Mouse (Mus musculus): ENCODE results near the gene Ovol1. TPM values are rescaled to one million over a fixed set of nuclear protein-coding genes. Genes with fewer than 3 reads are reported as not detected.

Ovol1 gene
- polyA plus RNA-seq, 1 experiment from 2014 or later = 0.06 TPM

GRCm38 (mm10) chr19:5589159-5589558, 28.7 kb upstream of the Ovol1 start:
- no peaks in the 10 kb centered on the region for H3K9me3 ChIP-seq (ENCODE audit: low read length)
- 64% methylated on average over 9 of the region's 9 CpGs for WGBS (ENCODE audit: insufficient replicate concordance)
- no peaks in the 10 kb centered on the region for H3K27me3 ChIP-seq (ENCODE audit: insufficient read depth, low read length)
- no peak for TF ChIP-seq EP300 (IDR thresholded peaks at IDR 0.05; ENCODE audit: low read depth)
- peak; percentile 23; the same call in 1 of the 2 replicates for TF ChIP-seq CTCF (IDR thresholded peaks at IDR 0.05; ENCODE audit: low read depth)
- H3K9ac ChIP-seq (replicated peaks) = no peak overlapping the region
- ATAC-seq (no peak), DNase-seq (no peak)
- H3K4me1 ChIP-seq (ENCODE audit: insufficient read depth) = no peaks in the 10 kb centered on the region
- no peak overlapping the region for H3K27ac ChIP-seq (ENCODE audit: low read depth)
- H3K4me3 ChIP-seq (ENCODE audit: low read depth, low read length) = no peak overlapping the region
- H3K36me3 ChIP-seq (replicated peaks; ENCODE audit: insufficient read depth, low read length) = no peaks in the 10 kb centered on the region
- no peak overlapping the region for H3K4me2 ChIP-seq (ENCODE audit: low read depth, low read length)

- H3K9me3 ChIP-seq (ENCODE audit: low read length) = no peaks in the 10 kb centered on the region
These were observed 21.5 kb upstream of the Ovol1 start for GRCm38 (mm10) chr19:5581995-5582394.

GRCm38 (mm10) chr19:5580776-5581175, 20.3 kb upstream of the Ovol1 start:
- TF ChIP-seq CTCF (IDR thresholded peaks at IDR 0.05; ENCODE audit: low read depth) = no peak
- TF ChIP-seq EP300 (IDR thresholded peaks at IDR 0.05; ENCODE audit: low read depth) = no peak
- no peaks in the 10 kb centered on the region for H3K27me3 ChIP-seq (ENCODE audit: insufficient read depth, low read length)
- WGBS (ENCODE audit: insufficient replicate concordance) = 85% methylated on average over 6 of the region's 6 CpGs
- ATAC-seq (no peak), DNase-seq (no peak)
- H3K4me1 ChIP-seq (ENCODE audit: insufficient read depth) = no peaks in the 10 kb centered on the region
- H3K9ac ChIP-seq (replicated peaks) = no peak overlapping the region
- no peaks in the 10 kb centered on the region for H3K9me3 ChIP-seq (ENCODE audit: low read length)
- H3K36me3 ChIP-seq (replicated peaks; ENCODE audit: insufficient read depth, low read length) = no peaks in the 10 kb centered on the region
- no peak overlapping the region for H3K4me3 ChIP-seq (ENCODE audit: low read depth, low read length)
- no peak overlapping the region for H3K4me2 ChIP-seq (ENCODE audit: low read depth, low read length)
- no peak overlapping the region for H3K27ac ChIP-seq (ENCODE audit: low read depth)

More at GRCm38 (mm10) chr19:5581995-5582394, 21.5 kb upstream of the Ovol1 start:
- Histone ChIP-seq H3K27me3 (ENCODE audit: insufficient read depth, low read length) (no peaks in the 10 kb centered on the region), H3K4me2 (ENCODE audit: low read depth, low read length) (no peak overlapping the region), H3K36me3 (replicated peaks; ENCODE audit: insufficient read depth, low read length) (no peaks in the 10 kb centered on the region), H3K4me3 (ENCODE audit: low read depth, low read length) (no peak overlapping the region), H3K9ac (replicated peaks) (no peak overlapping the region), H3K4me1 (ENCODE audit: insufficient read depth) (no peaks in the 10 kb centered on the region), H3K27ac (ENCODE audit: low read depth) (no peak overlapping the region)
- no peak for ATAC-seq
- WGBS (ENCODE audit: insufficient replicate concordance) = 77% methylated on average over 2 of the region's 2 CpGs
- TF ChIP-seq EP300 (IDR thresholded peaks at IDR 0.05; ENCODE audit: low read depth) (no peak), CTCF (IDR thresholded peaks at IDR 0.05; ENCODE audit: low read depth) (no peak)
- no peak for DNase-seq

GRCm38 (mm10) chr19:5579971-5580370, 19.5 kb upstream of the Ovol1 start:
- 74% methylated on average over 4 of the region's 4 CpGs for WGBS (ENCODE audit: insufficient replicate concordance)
- no peak for ATAC-seq
- H3K4me3 ChIP-seq (ENCODE audit: low read depth, low read length) = no peak overlapping the region

GRCm38 (mm10) chr19:5575336-5575735, 14.9 kb upstream of the Ovol1 start:
- H3K4me3 ChIP-seq (ENCODE audit: low read depth, low read length) = no peak overlapping the region
- 70% methylated on average over 1 of the region's 1 CpGs for WGBS (ENCODE audit: insufficient replicate concordance)
- no peak overlapping the region for H3K4me2 ChIP-seq (ENCODE audit: low read depth, low read length)
- H3K9me3 ChIP-seq (ENCODE audit: low read length) = no peaks in the 10 kb centered on the region
- no peak overlapping the region for H3K27ac ChIP-seq (ENCODE audit: low read depth)
- no peak for TF ChIP-seq CTCF (IDR thresholded peaks at IDR 0.05; ENCODE audit: low read depth)
- H3K27me3 ChIP-seq (ENCODE audit: insufficient read depth, low read length) = no peaks in the 10 kb centered on the region
- ATAC-seq = 0 out of 2 replicates have a peak, but pooled peaks have one; percentile 37
- H3K36me3 ChIP-seq (replicated peaks; ENCODE audit: insufficient read depth, low read length) = peaks cover 9% of the 10 kb centered on the region
- no peak overlapping the region for H3K9ac ChIP-seq (replicated peaks)
- no peak for DNase-seq
- H3K4me1 ChIP-seq (ENCODE audit: insufficient read depth) = peaks cover 6% of the 10 kb centered on the region

More at GRCm38 (mm10) chr19:5579971-5580370, 19.5 kb upstream of the Ovol1 start:
- Histone ChIP-seq H3K4me1 (ENCODE audit: insufficient read depth) (no peaks in the 10 kb centered on the region), H3K4me2 (ENCODE audit: low read depth, low read length) (no peak overlapping the region), H3K9me3 (ENCODE audit: low read length) (no peaks in the 10 kb centered on the region), H3K36me3 (replicated peaks; ENCODE audit: insufficient read depth, low read length) (no peaks in the 10 kb centered on the region), H3K9ac (replicated peaks) (no peak overlapping the region), H3K27ac (ENCODE audit: low read depth) (no peak overlapping the region), H3K27me3 (ENCODE audit: insufficient read depth, low read length) (no peaks in the 10 kb centered on the region)
- TF ChIP-seq CTCF (IDR thresholded peaks at IDR 0.05; ENCODE audit: low read depth) = no peak
- no peak for DNase-seq

GRCm38 (mm10) chr19:5572331-5573125, 12.1 kb upstream of the Ovol1 start:
- Histone ChIP-seq H3K36me3 (replicated peaks; ENCODE audit: insufficient read depth, low read length) (peaks cover 21% of the 10 kb centered on the region), H3K9ac (replicated peaks) (no peak overlapping the region), H3K27ac (ENCODE audit: low read depth) (peak overlapping the region; percentile 85), H3K4me3 (ENCODE audit: low read depth, low read length) (no peak overlapping the region), H3K9me3 (ENCODE audit: low read length) (no peaks in the 10 kb centered on the region), H3K4me2 (ENCODE audit: low read depth, low read length) (peak overlapping the region; percentile 51), H3K27me3 (ENCODE audit: insufficient read depth, low read length) (0 out of 2 replicates have a peak, but pooled peaks cover 3% of the 10 kb centered on the region), H3K4me1 (ENCODE audit: insufficient read depth) (peaks cover 19% of the 10 kb centered on the region)
- peak; percentile 61 for DNase-seq
- WGBS (ENCODE audit: insufficient replicate concordance) = 64% methylated on average over 19 of the region's 19 CpGs
- TF ChIP-seq CTCF (IDR thresholded peaks at IDR 0.05; ENCODE audit: low read depth) (no peak), EP300 (IDR thresholded peaks at IDR 0.05; ENCODE audit: low read depth) (peak; percentile 9; the same call in 1 of the 2 replicates)
- no peak for ATAC-seq

Data from liver, postnatal 0 days (tissue).